ENCODE assay signal across 8 mouse cellular contexts in the genomic region with DNA sequence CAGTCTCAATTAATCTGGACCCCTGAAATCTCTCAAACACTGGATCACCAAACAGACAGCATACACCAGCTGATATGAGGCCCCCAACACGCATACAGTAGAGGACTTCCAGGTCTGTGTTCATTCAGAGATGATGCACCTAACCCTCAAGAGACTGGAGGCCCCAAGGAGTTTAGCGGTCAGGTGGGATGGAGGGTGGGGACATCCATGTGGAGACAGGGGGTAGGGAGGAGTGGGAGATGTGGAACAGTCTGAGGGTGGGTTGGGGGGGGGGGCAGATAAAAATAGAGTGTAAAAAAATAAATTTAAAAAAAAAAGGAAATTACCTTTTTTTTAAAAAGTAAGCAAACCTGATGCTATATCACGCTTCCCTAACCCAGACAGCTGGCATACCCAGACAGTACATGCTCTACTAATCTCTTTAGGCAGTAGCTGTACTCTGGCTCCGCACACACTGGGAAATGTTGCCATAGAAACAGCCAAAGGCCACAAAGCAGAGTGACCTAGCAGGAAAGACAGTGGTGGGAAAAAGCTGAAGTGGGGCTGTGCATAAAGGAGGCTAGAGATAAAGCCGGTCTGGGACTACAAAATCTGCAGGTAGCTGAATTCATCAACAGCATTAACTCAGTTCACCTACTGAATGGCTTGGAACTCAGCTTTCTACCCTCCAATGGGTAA. TPM values are rescaled to one million over a fixed set of nuclear protein-coding genes. Genes with fewer than 3 reads are reported as not detected.
DNase-seq lines count a peak whose midpoint lies in the region; ATAC-seq lines count a peak whose summit lies in the region.

No protein-coding gene starts in this region.

- 33% methylated on average over 5 of the region's 5 CpGs for WGBS in hindbrain, embryonic 15.5 days
- 32% methylated on average over 5 of the region's 5 CpGs for WGBS in liver, embryonic 16.5 days (ENCODE audit: insufficient replicate concordance)

- peak overlapping the region; percentile 3; the same call in 1 of the 2 replicates for H3K4me2 ChIP-seq in hindbrain, embryonic 15.5 days
- H3K4me2 ChIP-seq in liver, embryonic 16.5 days (ENCODE audit: low read depth, low read length), result no peak overlapping the region

- H3K36me3 ChIP-seq in hindbrain, embryonic 15.5 days, result no peaks in the 10 kb centered on the region
- no peaks in the 10 kb centered on the region for H3K36me3 ChIP-seq in liver, embryonic 16.5 days (ENCODE audit: control insufficient read depth, insufficient read depth)

- no peaks in the 10 kb centered on the region for H3K9me3 ChIP-seq in hindbrain, embryonic 15.5 days
- no peaks in the 10 kb centered on the region for H3K9me3 ChIP-seq in liver, embryonic 16.5 days (replicated peaks; ENCODE audit: control insufficient read depth, low read length)

- DNase-seq in Muller cell, postnatal 12 days (ENCODE audit: inconsistent ontology term), result peak; percentile 43
- no peak for DNase-seq in B cell, adult 2 months
- DNase-seq in layer of hippocampus, adult 8-10 months (ENCODE audit: low spot score in 2 of 2), result no peak
- no peak for DNase-seq in cerebellum, postnatal 25 days
- DNase-seq in spleen, postnatal 4 days (ENCODE audit: low spot score in 2 of 2), result no peak

- no peak overlapping the region for H3K9ac ChIP-seq in hindbrain, embryonic 15.5 days
- H3K9ac ChIP-seq in liver, embryonic 16.5 days (ENCODE audit: low read depth, low read length), result no peak overlapping the region

- peaks cover 4% of the 10 kb centered on the region; the same call in 1 of the 2 replicates for H3K27me3 ChIP-seq in hindbrain, embryonic 15.5 days
- no peaks in the 10 kb centered on the region for H3K27me3 ChIP-seq in liver, embryonic 16.5 days (ENCODE audit: control insufficient read depth, insufficient read depth, low read depth, low read length)

- H3K4me1 ChIP-seq in hindbrain, embryonic 15.5 days (replicated peaks), result peaks cover 9% of the 10 kb centered on the region
- H3K4me1 ChIP-seq in liver, embryonic 16.5 days (ENCODE audit: control insufficient read depth, low read depth, low read length), result no peaks in the 10 kb centered on the region

- no peak overlapping the region for H3K4me3 ChIP-seq in hindbrain, embryonic 15.5 days
- H3K4me3 ChIP-seq in liver, embryonic 16.5 days (ENCODE audit: low read depth, low read length), result no peak overlapping the region

- peak; percentile 64 for ATAC-seq in common myeloid progenitor, adult 5-6 weeks (replicated peaks; ENCODE audit: low read depth, poor library complexity, severe bottlenecking)
- peak; percentile 94 for ATAC-seq in hindbrain, embryonic 15.5 days (ENCODE audit: low FRiP score, low read depth)
- ATAC-seq in liver, embryonic 16.5 days (ENCODE audit: low read depth), result peak; percentile 55; the same call in 1 of the 2 replicates

- peak overlapping the region; percentile 35; the same call in 1 of the 2 replicates for H3K27ac ChIP-seq in hindbrain, embryonic 15.5 days (replicated peaks)
- H3K27ac ChIP-seq in liver, embryonic 16.5 days (ENCODE audit: low read length), result no peak overlapping the region

RNA-seq across cellular contexts. Expression of a gene that starts 7.4 kb away (rescaled TPM):
- total RNA-seq in common myeloid progenitor, adult 5-6 weeks (2017), result 17.7 and 20.7 TPM in 2 replicates
- 17.6 and 20.6 TPM in 2 replicates for polyA plus RNA-seq in hindbrain, embryonic 15.5 days (2015; fragmentation: Nextera tagmentation; extraction: Ambion mirVana)
- polyA plus RNA-seq in liver, embryonic 16.5 days (2015; fragmentation: Nextera tagmentation; extraction: Ambion mirVana), result 1.8 and 2.3 TPM in 2 replicates
- total RNA-seq in layer of hippocampus, adult 8-10 months (2022), result 10 to 100 TPM; 29.3 to 38.0 (median 34.6) TPM

RNA-seq across cellular contexts. Expression of a gene that starts 27.2 kb away (rescaled TPM):
- total RNA-seq in common myeloid progenitor, adult 5-6 weeks (2017), result not detected in 2 replicates
- polyA plus RNA-seq in hindbrain, embryonic 15.5 days (2015; fragmentation: Nextera tagmentation; extraction: Ambion mirVana), result 0.09 and 0.12 TPM in 2 replicates
- not detected in 2 replicates for polyA plus RNA-seq in liver, embryonic 16.5 days (2015; fragmentation: Nextera tagmentation; extraction: Ambion mirVana)
- not detected for total RNA-seq in layer of hippocampus, adult 8-10 months (2022)

RNA-seq across cellular contexts. Expression of a gene that starts 41.6 kb away (rescaled TPM):
- 89.0 and 118 TPM in 2 replicates for total RNA-seq in common myeloid progenitor, adult 5-6 weeks (2017)
- polyA plus RNA-seq in hindbrain, embryonic 15.5 days (2015; fragmentation: Nextera tagmentation; extraction: Ambion mirVana), result 44.6 and 45.2 TPM in 2 replicates
- 27.5 and 31.1 TPM in 2 replicates for polyA plus RNA-seq in liver, embryonic 16.5 days (2015; fragmentation: Nextera tagmentation; extraction: Ambion mirVana)
- 10 to 100 TPM; 34.2 to 38.5 (median 36.3) TPM for total RNA-seq in layer of hippocampus, adult 8-10 months (2022)

RNA-seq across cellular contexts. Expression of a gene that starts 49.0 kb away (rescaled TPM):
- not detected in 2 replicates for total RNA-seq in common myeloid progenitor, adult 5-6 weeks (2017)
- polyA plus RNA-seq in hindbrain, embryonic 15.5 days (2015; fragmentation: Nextera tagmentation; extraction: Ambion mirVana), result not detected in 2 replicates
- not detected in 2 replicates for polyA plus RNA-seq in liver, embryonic 16.5 days (2015; fragmentation: Nextera tagmentation; extraction: Ambion mirVana)
- total RNA-seq in layer of hippocampus, adult 8-10 months (2022), result not detected
